Mouse (Mus musculus) gastrocnemius, postnatal 10 days (tissue): Measurements from ENCODE around the gene Rab27a. TPM values are rescaled to one million over a fixed set of nuclear protein-coding genes. Genes with fewer than 3 reads are reported as not detected.
"Not testable (repeated sequence)": the region's sequence is repeated elsewhere in the genome, so short reads cannot be mapped to it uniquely, and the experiment has no call there.

Source experiments
- DNase-seq: peaks from one replicate; pipeline ENCODE4 v3.0.0; 2021; ENCODE audit warnings: mixed read lengths
- total RNA-seq, 2 experiments: library from RNA; stranded (reverse); gene quantifications; 2 replicates each; pipeline ENCODE4 v1.2.3; 2021

The Rab27a gene
- total RNA-seq, 2 experiments from 2014 or later = 2.1 to 2.9 TPM

DNA sequence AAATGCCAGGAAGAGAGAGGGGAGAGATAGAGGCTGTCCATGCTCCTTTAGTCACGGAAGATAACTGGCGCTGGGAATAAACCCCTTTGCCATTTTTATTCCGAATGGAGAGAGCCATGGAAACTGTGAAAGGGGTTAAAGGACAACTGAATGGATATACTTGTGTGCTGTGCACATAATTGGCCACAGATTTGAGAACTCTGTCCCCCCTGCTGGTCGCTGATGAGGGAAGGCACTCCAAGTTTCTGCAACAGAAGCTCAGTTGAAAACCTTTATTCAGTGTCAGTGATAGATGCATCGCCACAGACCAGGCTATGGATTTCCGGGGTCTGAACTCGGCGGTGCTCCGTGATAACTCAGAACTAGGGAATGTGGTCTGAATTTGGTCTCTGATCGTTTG, 45.5 kb downstream of the Rab27a start:
- DNase-seq = no peak

DNA sequence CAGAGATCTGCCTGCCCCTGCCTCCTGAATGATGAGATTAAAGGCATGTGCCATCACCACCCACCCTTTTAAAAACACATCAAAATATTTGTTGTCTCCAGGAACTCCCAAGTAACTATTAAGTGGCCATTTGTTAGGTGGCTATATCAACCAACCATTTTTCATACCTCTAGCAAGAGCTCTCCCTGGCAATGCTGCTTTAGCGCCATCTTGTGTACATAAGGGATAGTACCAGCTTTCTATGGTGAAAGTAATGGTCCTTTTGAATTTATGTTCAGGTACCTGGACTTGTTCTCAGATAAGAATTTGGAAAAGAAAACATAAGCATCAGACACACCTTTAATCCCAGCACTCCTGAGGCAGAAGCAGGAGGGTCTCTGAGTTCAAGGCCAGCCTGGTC, 47.1 kb downstream of the Rab27a start:
- DNase-seq = no peak

DNA sequence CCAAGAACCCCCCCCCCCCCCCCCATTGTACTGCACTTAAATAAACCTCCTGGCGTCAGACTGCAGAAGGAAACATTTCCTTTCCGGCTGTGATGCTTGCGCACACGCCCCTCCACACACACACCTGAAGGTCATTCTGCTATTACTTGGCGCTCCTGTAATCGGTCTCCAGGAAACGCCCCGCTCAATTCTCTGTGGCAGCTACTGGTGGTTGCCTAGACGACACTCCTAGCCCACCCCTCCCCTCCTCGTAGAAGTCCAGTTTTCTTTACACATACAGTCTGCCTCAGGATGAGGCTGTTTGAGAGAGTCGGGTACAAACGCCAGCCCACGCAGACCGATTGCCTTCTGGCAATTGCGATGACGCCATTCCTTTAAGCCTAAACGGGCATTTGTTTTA, 49.9 kb downstream of the Rab27a start:
- DNase-seq = no peak

DNA sequence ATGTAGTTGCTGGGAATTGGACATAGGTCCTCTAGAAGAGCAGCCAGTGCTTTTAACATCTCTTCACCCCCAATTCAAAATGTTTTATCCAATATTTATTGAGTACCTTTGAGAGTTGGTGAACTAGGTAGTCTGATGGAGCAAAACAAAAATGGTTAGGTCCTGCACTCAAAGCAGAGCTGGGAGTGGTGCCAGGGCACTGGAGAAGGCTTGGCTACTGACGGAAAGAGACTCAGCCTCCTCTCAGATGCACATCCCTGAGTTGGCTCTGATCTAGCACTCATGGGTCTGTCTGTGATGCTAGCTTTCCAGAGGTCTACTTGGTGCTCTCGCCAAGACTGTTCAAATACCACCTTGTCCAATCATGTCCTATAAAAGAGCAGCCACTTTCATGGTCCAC, 53.2 kb downstream of the Rab27a start:
- DNase-seq = no peak

DNA sequence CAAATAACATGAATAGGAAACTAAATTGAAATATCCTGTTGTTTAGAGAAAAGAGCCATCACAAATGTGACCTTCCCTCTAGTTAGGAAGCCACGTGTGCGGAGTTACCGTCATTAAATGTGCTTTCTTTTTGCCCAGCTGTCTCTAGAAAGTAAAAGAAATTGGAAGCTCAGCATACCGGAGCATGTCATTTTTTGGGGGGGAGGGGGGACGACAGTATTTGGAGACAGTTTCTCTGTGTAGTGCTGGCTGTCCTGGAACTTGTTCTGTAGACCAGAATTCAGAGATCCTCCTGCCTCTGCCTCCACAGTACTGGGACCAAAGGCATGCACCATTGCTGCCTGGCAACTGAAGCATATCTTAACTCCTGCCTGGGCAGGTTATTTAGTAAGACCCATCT, 56.9 kb downstream of the Rab27a start, which contains the start of gene Khdc3:
Gene Khdc3, plus strand, starts transcription at position 301 of the 400 bp plus-strand sequence.
- DNase-seq = no peak

DNA sequence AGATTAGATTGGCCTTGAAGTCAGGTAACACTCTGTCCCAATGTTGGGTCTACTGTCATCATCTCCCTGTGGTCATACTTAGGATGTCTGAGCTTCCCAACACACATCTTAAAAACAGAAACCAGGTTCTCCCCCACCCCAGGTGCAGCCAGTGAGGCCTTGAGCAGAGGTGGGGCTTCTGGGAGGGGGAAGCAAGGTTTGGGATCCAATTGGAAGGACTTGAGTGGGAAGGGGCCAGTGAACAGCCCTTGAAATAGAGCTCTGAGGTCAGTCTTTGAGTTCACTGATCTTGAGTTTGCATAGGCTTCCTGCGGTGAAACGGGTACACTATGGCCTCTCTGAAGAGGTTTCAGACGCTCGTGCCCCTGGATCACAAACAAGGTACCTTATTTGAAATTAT, 57.5 kb downstream of the Rab27a start, which contains the start of gene Gm20509:
Gene Gm20509, plus strand, starts transcription at position 290 of the 400 bp plus-strand sequence.
- DNase-seq = no peak

DNA sequence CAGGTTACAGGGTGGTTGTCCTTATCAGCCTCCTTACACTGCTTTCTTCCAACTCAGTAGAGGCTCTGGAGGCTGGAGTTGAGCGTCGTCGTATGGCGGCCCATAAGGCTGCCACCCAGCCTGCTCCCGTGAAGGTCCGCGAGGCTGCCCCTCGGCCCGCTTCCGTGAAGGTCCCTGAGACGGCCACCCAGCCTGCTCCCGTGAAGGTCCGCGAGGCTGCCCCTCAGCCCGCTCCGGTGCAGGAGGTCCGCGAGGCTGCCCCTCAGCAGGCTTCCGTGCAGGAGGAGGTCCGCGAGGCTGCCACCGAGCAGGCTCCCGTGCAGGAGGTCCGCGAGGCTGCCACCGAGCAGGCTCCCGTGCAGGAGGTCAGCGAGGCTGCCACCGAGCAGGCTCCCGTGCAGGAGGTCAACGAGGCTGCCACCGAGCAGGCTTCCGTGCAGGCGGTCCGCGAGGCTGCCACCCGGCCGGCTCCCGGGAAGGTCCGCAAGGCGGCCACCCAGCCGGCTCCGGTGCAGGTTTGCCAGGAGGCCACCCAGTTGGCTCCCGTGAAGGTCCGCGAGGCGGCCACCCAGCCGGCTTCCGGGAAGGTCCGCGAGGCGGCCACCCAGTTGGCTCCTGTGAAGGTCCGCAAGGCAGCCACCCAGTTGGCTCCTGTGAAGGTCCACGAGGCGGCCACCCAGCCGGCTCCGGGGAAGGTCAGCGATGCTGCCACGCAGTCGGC, 58.7 kb downstream of the Rab27a start:
- DNase-seq = peak; percentile 57

DNA sequence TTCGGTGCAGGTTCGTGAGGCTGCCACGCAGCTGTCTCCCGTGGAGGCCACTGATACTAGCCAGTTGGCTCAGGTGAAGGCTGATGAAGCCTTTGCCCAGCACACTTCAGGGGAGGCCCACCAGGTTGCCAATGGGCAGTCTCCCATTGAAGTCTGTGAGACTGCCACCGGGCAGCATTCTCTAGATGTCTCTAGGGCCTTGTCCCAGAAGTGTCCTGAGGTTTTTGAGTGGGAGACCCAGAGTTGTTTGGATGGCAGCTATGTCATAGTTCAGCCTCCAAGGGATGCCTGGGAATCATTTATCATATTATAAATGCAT, 59.2 kb downstream of the Rab27a start:
- DNase-seq = no peak

DNA sequence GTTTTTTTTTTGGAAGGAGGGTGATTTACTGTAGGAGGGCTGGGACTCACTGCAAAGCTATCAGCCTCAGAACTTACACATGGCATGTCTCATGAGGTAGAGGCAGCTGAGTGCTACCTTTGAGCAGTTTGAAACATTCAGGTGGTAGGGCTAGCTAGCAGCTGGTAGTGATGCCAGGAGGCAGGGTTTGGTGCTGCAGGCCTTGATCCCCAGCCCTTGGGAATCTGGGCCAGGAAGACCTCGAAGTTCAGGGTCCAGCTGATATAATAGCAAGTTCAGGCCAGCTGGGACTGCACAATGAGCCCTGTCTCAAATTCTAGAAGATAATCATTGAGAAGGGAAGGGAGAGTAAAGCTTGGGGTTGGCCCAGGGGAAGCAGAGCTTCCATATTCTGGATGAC, 60.5 kb downstream of the Rab27a start:
- DNase-seq = no peak

DNA sequence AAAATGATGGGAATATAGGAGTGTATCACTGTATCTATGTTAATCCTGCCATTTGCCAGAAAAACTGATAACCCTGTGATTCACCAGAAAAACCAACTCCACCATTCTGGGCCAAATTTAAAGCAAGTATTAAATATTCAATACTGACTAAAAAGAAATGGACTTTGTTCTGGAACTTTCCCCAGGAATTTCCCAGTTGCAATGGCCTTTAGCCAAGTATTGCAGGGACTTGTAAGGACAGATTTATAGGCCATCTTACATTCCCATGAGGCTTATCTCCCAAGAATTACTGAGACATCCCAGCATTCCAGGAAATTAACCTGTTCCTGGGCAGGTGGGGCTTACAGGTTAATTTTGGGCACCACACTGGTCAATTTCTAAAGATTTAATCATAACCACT, 61.1 kb downstream of the Rab27a start:
- DNase-seq = no peak

DNA sequence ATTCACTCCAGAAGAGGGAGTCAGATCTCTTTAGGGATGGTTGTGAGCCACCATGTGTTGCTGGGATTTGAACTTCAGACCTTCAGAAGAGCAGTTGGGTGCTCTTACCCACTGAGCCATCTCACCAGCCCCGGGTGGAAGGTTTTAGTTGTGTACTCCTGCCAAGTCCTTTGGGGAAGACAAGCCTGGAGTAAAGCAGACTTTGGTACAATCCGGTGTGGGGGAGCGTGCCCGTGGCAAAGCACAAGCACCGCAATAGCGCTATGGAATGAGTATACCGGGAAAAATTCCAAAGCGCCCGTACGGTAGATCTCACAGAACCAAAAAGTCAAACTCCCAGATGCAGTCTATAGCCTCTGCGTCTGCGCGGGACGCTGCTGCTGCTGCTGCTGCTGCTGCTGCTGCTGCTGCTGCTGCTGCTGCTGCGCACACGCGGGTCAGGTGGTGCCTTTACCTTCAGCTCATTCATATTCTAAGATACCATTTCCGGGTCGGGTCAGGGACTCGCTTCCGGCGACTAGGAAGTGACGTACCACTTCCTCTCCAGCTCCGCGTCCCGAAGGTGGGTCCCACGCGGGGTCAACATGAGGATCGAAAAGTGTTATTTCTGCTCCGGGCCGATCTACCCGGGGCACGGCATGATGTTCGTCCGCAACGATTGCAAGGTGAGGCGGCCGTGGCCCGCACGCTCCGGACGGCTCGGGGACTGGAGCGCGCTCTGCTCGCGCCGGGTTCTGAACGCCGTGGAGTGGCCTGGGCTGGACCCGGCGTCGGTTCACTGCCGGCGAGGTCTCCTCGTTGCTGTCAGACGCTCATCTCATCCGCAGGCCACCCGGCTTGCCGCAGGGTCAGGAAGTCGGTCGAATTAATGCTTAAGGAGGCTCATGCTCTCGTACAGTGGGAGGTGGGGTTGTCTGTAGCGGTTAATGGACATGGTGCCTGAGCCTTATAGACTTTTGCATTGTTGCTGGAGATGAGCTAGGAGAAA, 68.6 kb downstream of the Rab27a start, which contains the start of gene Rsl24d1:
Gene Rsl24d1, plus strand, starts transcription at position 508 of the 988 bp plus-strand sequence.
- peak; percentile 66 for DNase-seq

DNA sequence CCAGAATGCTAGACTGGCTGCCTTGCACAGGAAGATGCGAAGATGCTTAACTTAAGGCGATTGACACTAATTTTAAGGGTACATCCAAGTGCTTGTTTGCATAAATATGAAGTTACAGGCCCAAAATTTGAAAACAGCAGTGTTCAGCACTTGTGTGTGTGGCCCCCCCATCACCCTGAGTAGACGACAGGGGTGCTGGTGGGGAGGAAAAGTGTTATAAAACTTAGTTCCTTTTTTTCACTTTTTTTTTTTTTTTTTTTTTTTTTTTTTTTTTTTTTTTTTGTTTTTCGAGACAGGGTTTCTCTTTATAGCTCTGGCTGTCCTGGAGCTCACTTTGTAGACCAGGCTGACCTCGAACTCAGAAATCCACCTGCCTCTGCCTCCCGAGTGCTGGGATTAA, 72.0 kb downstream of the Rab27a start:
- DNase-seq = not testable (repeated sequence)

DNA sequence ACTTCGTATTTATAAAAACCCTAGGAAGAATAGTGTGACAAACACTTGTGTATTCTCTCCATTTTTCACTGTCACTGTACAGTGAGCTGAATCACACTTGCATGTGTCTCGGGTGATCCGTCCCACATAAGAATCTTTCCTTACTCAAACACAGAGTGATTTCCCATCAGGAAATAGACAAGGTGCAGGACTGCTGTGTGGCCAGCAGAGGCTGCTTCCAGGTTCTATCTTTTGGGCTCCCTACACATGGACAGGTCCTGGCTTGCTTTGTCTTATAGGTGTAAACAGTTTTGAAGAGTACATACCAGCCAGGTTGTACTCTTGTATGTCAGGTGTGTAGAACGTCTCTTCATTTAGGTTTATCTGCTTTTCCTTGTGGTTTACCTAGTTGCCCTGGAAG, 73.4 kb downstream of the Rab27a start:
- DNase-seq = no peak

DNA sequence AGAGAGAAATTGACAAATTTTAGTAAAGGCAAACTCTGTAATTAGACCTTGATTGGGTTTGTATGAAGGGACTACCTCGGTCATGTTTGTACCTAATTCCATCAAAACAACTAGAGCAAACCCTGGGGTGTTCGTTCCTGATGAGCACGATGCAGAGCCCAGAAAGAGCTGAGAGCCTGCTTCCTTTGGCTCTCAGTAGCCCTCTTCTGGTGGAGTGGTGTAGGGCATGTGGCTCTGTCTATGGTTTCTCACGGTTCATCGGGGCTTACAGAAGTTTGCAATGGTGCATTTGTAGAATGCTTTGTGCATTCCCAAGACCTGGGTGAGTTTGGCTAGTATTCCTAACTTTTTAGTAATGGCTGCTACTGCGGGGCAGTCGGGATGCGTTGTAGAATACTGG, 77.1 kb downstream of the Rab27a start:
- no peak for DNase-seq

DNA sequence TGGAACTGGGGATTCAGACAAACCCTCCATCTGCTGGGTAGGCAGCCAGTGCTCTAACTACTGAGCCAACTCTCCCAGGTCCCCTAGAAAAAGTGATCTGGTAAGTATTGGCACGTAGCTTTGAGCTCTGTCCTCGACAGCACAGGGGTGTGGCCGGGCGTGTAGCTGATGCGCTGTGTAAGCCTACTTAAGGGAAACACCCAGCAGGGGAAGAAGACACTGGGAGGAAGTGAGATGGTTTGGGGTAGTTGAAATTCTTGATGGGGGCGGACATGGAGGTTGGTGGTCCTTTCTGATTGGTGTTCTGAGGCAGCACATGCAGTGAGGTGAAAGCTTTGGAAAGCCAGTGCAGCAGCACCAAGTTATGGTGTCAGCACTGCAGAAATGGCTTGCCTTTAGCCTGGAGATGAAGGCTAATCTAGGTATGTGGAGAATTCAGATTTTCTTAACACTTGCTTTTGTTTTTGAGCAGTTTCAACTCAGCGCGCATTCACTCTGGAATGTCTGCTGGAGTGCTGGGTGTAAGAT, 80.5 kb downstream of the Rab27a start:
- no peak for DNase-seq

DNA sequence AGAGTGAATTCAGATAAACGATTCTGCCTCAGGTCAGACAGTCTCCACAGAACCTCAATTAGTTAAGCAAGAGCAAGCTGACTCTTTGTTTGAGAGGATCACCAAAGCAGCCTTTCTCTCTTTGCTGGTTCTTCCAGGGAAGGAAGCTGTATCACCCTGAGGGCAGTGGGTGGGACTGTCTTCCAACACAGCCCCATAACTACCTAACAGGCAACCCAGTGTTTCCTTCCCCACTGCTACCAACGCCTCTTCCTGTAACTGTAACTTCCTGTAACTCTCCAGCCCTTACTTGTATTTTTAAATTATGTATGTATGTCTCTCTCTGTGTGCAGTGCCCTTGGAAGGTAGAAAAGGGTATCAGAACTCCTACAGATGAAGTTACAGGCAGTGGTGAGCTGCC, 82.8 kb downstream of the Rab27a start:
- DNase-seq = no peak

DNA sequence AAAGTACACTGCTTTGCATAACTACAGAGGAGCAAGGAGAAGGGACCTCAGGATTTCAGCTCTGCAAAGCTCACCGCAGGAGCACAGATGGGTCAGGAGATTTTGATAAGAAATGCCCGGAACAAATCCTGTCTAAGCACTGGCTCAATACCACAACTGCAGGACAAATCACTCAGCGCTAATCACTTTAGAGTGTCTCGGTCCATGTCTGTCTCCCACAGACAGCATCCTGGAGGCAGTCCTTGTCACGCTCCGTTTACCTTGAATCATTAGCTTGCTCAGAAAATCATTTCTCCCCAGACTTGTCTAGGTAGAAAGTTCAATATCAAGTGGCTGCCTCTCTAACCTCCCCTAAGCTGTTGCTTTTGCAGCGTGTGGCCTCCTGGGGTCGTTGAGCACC, 85.2 kb downstream of the Rab27a start:
- no peak for DNase-seq

DNA sequence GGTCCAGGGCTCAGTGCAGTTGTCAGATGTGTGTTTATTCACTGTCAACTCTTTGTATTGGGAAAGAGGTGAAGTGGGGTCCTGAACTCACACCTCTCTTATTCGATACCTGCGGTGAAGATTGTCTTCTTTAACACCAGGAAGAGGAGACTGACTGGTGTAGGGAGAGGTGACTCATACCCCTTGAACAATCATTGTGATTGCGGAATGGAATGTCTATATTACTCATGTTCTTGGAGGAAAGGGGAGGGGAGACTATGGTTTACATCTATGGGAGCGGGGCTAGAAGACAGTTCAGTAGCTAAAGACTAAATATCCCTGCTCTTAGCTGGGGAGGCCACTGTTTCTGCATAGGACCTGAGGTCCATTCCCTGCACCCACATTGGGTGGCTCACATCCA, 85.9 kb downstream of the Rab27a start:
- DNase-seq = no peak

DNA sequence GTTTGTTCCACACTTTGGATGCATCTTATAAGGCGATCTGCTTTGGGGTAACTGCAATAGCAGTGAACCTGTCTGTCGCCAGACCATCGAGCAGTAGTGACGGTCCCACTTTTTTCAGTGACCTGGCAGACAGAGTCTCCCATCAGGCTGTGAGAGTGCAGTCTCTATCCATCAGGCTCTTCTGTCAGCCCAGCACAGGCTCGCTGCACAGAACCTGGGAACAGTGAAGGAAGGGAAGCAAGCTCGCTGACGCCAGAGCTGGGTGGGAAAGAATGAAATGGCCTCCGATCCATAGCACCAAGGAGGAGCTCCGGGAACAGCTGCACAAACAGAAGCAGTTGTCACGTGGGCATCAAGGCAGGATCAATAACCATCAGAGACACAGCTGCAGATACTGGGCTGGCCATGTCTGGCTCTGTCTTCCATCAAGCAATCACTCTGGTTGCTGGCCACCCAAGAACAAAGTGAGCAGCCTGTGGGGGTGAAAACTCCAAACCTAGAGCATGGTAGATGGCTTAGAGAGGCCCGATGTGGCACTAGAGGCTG, 92.8 kb downstream of the Rab27a start:
- DNase-seq = no peak
